Mouse (Mus musculus) heart, embryonic 12.5 days (tissue): ENCODE results near the gene Tmod2. TPM values are rescaled to one million over a fixed set of nuclear protein-coding genes. Genes with fewer than 3 reads are reported as not detected.
"Not testable (repeated sequence)": the region's sequence is repeated elsewhere in the genome, so short reads cannot be mapped to it uniquely, and the experiment has no call there.

Experiments
- ATAC-seq: fragments of 200-750 bp; cut with Nextera tagmentation; 2 replicates; pipeline ENCODE4 v1.8.0; 2017; ENCODE audit warnings: moderate TSS enrichment, moderate library complexity; ENCODE audit not compliant: insufficient number of reproducible peaks, low FRiP score
- H3K27ac ChIP-seq: fragments of 300-500 bp; sonication (generic); 2 replicates; pipeline ENCODE4 v1.5.1; 2016; ENCODE audit warnings: mild to moderate bottlenecking, moderate library complexity; ENCODE audit not compliant: poor library complexity, severe bottlenecking
- H3K27me3 ChIP-seq: fragments of 300-500 bp; sonication (generic); replicated peaks from 2 replicates; pipeline ENCODE4 v1.6.1; 2016; ENCODE audit warnings: mild to moderate bottlenecking, moderate library complexity
- H3K36me3 ChIP-seq: fragments of 300-500 bp; sonication (generic); 2 replicates; pipeline ENCODE4 v1.6.1; 2016; ENCODE audit warnings: mild to moderate bottlenecking, moderate library complexity
- H3K4me1 ChIP-seq: fragments of 300-500 bp; sonication (generic); replicated peaks from 2 replicates; pipeline ENCODE4 v1.6.1; 2016; ENCODE audit warnings: mild to moderate bottlenecking
- H3K4me2 ChIP-seq: fragments of 300-500 bp; sonication (generic); 2 replicates; pipeline ENCODE4 v1.6.1; 2016; ENCODE audit warnings: mild to moderate bottlenecking, moderate library complexity
- H3K4me3 ChIP-seq: fragments of 300-500 bp; sonication (generic); 2 replicates; pipeline ENCODE4 v1.5.1; 2016; ENCODE audit warnings: mild to moderate bottlenecking
- H3K9ac ChIP-seq: fragments of 300-500 bp; sonication (generic); 2 replicates; pipeline ENCODE4 v1.6.1; 2016; ENCODE audit warnings: mild to moderate bottlenecking, moderate library complexity
- H3K9me3 ChIP-seq: fragments of 300-500 bp; sonication (generic); replicated peaks from 2 replicates; pipeline ENCODE4 v1.6.1; 2016; ENCODE audit warnings: mild to moderate bottlenecking, moderate library complexity
- WGBS: fragments of 180-500 bp; shearing (Covaris S2); methylation state at CpG from one replicate; pipeline ENCODE4 v1.1.7; 2016; 5-methylcytosine and 5-hydroxymethylcytosine counted together
- polyA plus RNA-seq: library from polyadenylated mRNA; unstranded; fragments of >200 nt; fragmentation: Nextera tagmentation; extraction: Ambion mirVana; gene quantifications from 2 replicates; pipeline ENCODE4 v1.2.1, GENCODE M21; 2016

The Tmod2 gene
- polyA plus RNA-seq, 1 experiment from 2014 or later, result 5.0 TPM

GRCm38 (mm10) chr9:75546885-75547553, 64.1 kb downstream of the Tmod2 start:
- Histone ChIP-seq H3K9ac (no peak overlapping the region), H3K9me3 (no peaks in the 10 kb centered on the region; the same call in 1 of the 2 replicates), H3K27me3 (no peaks in the 10 kb centered on the region), H3K4me2 (peak overlapping the region; percentile 29; the same call in 1 of the 2 replicates), H3K36me3 (0 out of 2 replicates have a peak, but pooled peaks cover 4% of the 10 kb centered on the region), H3K4me3 (no peak overlapping the region), H3K4me1 (peaks cover 28% of the 10 kb centered on the region), H3K27ac (peak overlapping the region; percentile 88)
- WGBS, result 50% methylated on average over 12 of the region's 12 CpGs
- peak; percentile 83 for ATAC-seq

- 76% methylated on average over 8 of the region's 8 CpGs for WGBS
- no peak overlapping the region for H3K9ac ChIP-seq
- H3K4me3 ChIP-seq, result no peak overlapping the region
- H3K27ac ChIP-seq, result no peak overlapping the region
- peaks cover 29% of the 10 kb centered on the region for H3K4me1 ChIP-seq
- H3K9me3 ChIP-seq, result no peaks in the 10 kb centered on the region; the same call in 1 of the 2 replicates
- no peaks in the 10 kb centered on the region for H3K27me3 ChIP-seq
- ATAC-seq, result no peak
- no peak overlapping the region for H3K4me2 ChIP-seq
- 0 out of 2 replicates have a peak, but pooled peaks cover 2% of the 10 kb centered on the region for H3K36me3 ChIP-seq
These were observed 65.6 kb downstream of the Tmod2 start for GRCm38 (mm10) chr9:75545514-75545913.

GRCm38 (mm10) chr9:75541497-75541896, 69.6 kb downstream of the Tmod2 start:
- peak overlapping the region; percentile 79 for H3K27ac ChIP-seq
- ATAC-seq, result no peak
- peak overlapping the region; percentile 21; the same call in 1 of the 2 replicates for H3K4me2 ChIP-seq
- no peaks in the 10 kb centered on the region for H3K27me3 ChIP-seq
- H3K4me1 ChIP-seq, result peaks cover 31% of the 10 kb centered on the region
- no peaks in the 10 kb centered on the region for H3K36me3 ChIP-seq
- H3K4me3 ChIP-seq, result no peak overlapping the region
- H3K9ac ChIP-seq, result 0 out of 2 replicates have a peak overlapping the region, but pooled peaks have one; percentile 2
- 8% methylated on average over 5 of the region's 5 CpGs for WGBS
- no peaks in the 10 kb centered on the region for H3K9me3 ChIP-seq

GRCm38 (mm10) chr9:75536422-75536821, 74.7 kb downstream of the Tmod2 start:
- 86% methylated on average over 1 of the region's 1 CpGs for WGBS
- no peak overlapping the region for H3K4me2 ChIP-seq

GRCm38 (mm10) chr9:75534431-75534962, 76.6 kb downstream of the Tmod2 start:
- Histone ChIP-seq H3K4me3 (no peak overlapping the region), H3K4me2 (no peak overlapping the region), H3K4me1 (0 out of 2 replicates have a peak, but pooled peaks cover 13% of the 10 kb centered on the region), H3K36me3 (peaks cover 19% of the 10 kb centered on the region), H3K9ac (no peak overlapping the region), H3K27me3 (no peaks in the 10 kb centered on the region), H3K27ac (no peak overlapping the region), H3K9me3 (no peaks in the 10 kb centered on the region)
- WGBS, result 83% methylated on average over 8 of the region's 8 CpGs
- no peak for ATAC-seq

More at GRCm38 (mm10) chr9:75536422-75536821, 74.7 kb downstream of the Tmod2 start:
- H3K9ac ChIP-seq, result no peak overlapping the region
- H3K9me3 ChIP-seq, result no peaks in the 10 kb centered on the region
- ATAC-seq, result no peak
- peaks cover 14% of the 10 kb centered on the region; the same call in 1 of the 2 replicates for H3K36me3 ChIP-seq
- H3K4me1 ChIP-seq, result peaks cover 17% of the 10 kb centered on the region
- H3K27me3 ChIP-seq, result no peaks in the 10 kb centered on the region
- H3K4me3 ChIP-seq, result no peak overlapping the region
- no peak overlapping the region for H3K27ac ChIP-seq

GRCm38 (mm10) chr9:75532989-75533388, 78.1 kb downstream of the Tmod2 start:
- H3K4me2 ChIP-seq, H3K9me3 ChIP-seq, H3K9ac ChIP-seq, H3K27ac ChIP-seq, H3K4me3 ChIP-seq, H3K27me3 ChIP-seq, ATAC-seq: not testable (repeated sequence)
- H3K36me3 ChIP-seq, result peaks cover 28% of the 10 kb centered on the region
- 79% methylated on average over 9 of the region's 9 CpGs for WGBS
- H3K4me1 ChIP-seq, result 0 out of 2 replicates have a peak, but pooled peaks cover 11% of the 10 kb centered on the region

- 86% methylated on average over 7 of the region's 7 CpGs for WGBS
- Histone ChIP-seq H3K36me3 (peaks cover 28% of the 10 kb centered on the region), H3K4me2 (no peak overlapping the region), H3K4me3 (no peak overlapping the region), H3K4me1 (peaks cover 9% of the 10 kb centered on the region), H3K27me3 (no peaks in the 10 kb centered on the region), H3K9me3 (no peaks in the 10 kb centered on the region), H3K9ac (no peak overlapping the region), H3K27ac (no peak overlapping the region)
- ATAC-seq, result no peak
These were observed 78.7 kb downstream of the Tmod2 start for GRCm38 (mm10) chr9:75532461-75532860.

- no peak overlapping the region for H3K4me2 ChIP-seq
- 70% methylated on average over 5 of the region's 5 CpGs for WGBS
- H3K9ac ChIP-seq, result no peak overlapping the region
- no peak overlapping the region for H3K4me3 ChIP-seq
- peaks cover 7% of the 10 kb centered on the region for H3K4me1 ChIP-seq
- no peak overlapping the region for H3K27ac ChIP-seq
- no peak for ATAC-seq
- no peaks in the 10 kb centered on the region for H3K27me3 ChIP-seq
- no peaks in the 10 kb centered on the region for H3K9me3 ChIP-seq
- H3K36me3 ChIP-seq, result peaks cover 20% of the 10 kb centered on the region
These were observed 81.8 kb downstream of the Tmod2 start for GRCm38 (mm10) chr9:75529358-75529757.

- no peak for ATAC-seq
- Histone ChIP-seq H3K27ac (no peak overlapping the region), H3K4me1 (peaks cover 7% of the 10 kb centered on the region), H3K27me3 (no peaks in the 10 kb centered on the region), H3K4me2 (no peak overlapping the region), H3K36me3 (peaks cover 20% of the 10 kb centered on the region), H3K9me3 (no peaks in the 10 kb centered on the region), H3K9ac (no peak overlapping the region), H3K4me3 (no peak overlapping the region)
- WGBS, result 92% methylated on average over 9 of the region's 9 CpGs
These were observed 83.0 kb downstream of the Tmod2 start for GRCm38 (mm10) chr9:75528096-75528495.

GRCm38 (mm10) chr9:75527368-75528059, 83.6 kb downstream of the Tmod2 start:
- Histone ChIP-seq H3K9me3 (no peaks in the 10 kb centered on the region), H3K4me2 (no peak overlapping the region), H3K9ac (no peak overlapping the region), H3K36me3 (peaks cover 21% of the 10 kb centered on the region), H3K27me3 (no peaks in the 10 kb centered on the region), H3K27ac (peak overlapping the region; percentile 32; the same call in 1 of the 2 replicates), H3K4me3 (no peak overlapping the region), H3K4me1 (peaks cover 7% of the 10 kb centered on the region)
- 56% methylated on average over 13 of the region's 13 CpGs for WGBS
- ATAC-seq, result peak; percentile 92

- no peak overlapping the region for H3K9ac ChIP-seq
- no peak overlapping the region for H3K27ac ChIP-seq
- ATAC-seq, result no peak
- no peak overlapping the region for H3K4me2 ChIP-seq
- no peak overlapping the region for H3K4me3 ChIP-seq
- WGBS, result 72% methylated on average over 6 of the region's 6 CpGs
- H3K36me3 ChIP-seq, result peaks cover 16% of the 10 kb centered on the region
- H3K4me1 ChIP-seq, result peaks cover 7% of the 10 kb centered on the region
- no peaks in the 10 kb centered on the region for H3K9me3 ChIP-seq
- no peaks in the 10 kb centered on the region for H3K27me3 ChIP-seq
These were observed 87.5 kb downstream of the Tmod2 start for GRCm38 (mm10) chr9:75523646-75524045.
